Mouse (Mus musculus) ovary, postnatal 14 days (tissue): ENCODE results near the gene Il21.

Experiments used
- DNase-seq: peaks from one replicate; pipeline ENCODE4 v3.0.0; 2022; ENCODE audit warnings: low spot score

Il21 gene

GRCm38 (mm10) chr3:37232586-37233222, at the start of gene Il21:
Il21 (minus strand) TSS chr3:37232636.
- no peak for DNase-seq

- DNase-seq = no peak
Measured at GRCm38 (mm10) chr3:37280871-37281270, 48.4 kb upstream of the Il21 start.

DNA sequence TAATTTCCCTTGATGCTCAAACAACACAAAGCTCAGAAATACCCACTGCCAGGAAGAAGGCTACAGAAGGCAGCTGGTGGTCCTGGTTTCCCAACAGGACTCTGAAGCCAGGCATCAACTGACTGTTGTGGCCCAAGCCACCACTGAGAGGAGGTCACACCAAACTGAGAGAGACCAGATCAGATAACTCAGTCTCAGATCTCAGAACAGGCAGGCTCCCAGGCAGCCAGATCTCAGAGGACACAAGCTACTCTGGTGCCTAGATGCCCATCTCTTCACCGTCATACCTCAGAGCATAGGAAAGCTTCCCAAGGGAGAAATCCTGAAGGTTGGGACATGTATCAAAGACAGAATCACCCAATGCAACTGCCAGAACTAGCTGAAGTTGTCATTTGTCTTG, 47.8 kb upstream of the Il21 start:
- DNase-seq = no peak

DNA sequence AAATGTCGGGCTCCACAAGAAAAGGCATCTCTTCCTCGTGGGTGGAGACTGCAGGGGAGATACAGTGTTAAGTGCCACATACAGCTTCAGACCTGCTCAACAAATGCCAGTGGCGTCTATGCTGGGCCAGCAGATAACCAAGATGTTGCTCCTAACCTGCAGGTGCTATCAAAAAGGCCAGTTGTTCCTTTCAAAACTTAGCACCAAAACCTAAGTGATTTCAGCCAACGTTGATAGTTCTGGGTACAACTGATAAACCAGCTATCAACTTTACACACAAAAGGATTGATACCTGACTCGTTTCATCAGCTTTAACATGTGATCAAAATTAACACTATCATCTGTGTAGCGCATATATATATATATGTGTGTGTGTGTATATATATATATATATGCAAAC, 42.2 kb upstream of the Il21 start:
- no peak for DNase-seq

- no peak for DNase-seq
Measured at GRCm38 (mm10) chr3:37273092-37273491, 40.7 kb upstream of the Il21 start.

GRCm38 (mm10) chr3:37271209-37271608, 38.8 kb upstream of the Il21 start:
- DNase-seq = peak; percentile 18

DNA sequence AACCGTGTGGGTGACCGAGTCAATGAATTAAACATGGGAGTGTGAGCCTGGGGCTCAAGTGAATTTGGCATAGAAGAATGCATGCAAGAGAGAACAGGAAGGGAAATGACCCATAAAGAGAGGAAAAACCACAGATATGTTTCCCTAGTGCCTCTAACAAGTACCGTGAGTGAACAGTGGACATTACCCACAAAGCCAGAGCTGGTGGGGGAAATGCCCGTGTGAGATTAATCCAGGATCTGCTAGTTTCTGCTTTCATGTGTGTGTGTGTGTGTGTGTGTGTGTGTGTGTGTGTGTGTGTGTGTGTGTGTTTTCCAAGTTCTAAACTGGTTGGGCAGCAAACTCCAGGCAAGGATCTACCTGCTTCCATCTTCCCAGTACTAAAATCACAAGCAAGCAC, 37.5 kb upstream of the Il21 start:
- no peak for DNase-seq

DNA sequence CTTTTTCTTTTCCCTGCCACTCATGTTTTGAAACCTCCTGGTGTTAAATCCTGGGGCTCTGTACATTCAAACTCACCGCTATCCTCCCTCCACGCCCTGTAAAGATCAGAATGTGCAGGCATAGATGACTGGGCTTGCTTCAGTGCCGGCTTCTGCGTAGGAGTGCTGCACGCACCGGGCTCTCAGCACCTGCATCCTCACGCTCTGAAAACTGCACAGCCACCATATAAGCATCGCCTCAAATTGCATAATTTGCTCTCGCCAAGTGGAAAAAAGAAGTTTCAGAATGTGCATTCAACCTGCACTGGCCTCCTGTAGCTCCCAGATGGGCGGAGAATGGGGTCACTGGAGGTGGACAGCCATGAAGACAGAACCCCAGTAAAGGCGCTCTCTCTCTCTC, 35.9 kb upstream of the Il21 start:
- DNase-seq = no peak

DNA sequence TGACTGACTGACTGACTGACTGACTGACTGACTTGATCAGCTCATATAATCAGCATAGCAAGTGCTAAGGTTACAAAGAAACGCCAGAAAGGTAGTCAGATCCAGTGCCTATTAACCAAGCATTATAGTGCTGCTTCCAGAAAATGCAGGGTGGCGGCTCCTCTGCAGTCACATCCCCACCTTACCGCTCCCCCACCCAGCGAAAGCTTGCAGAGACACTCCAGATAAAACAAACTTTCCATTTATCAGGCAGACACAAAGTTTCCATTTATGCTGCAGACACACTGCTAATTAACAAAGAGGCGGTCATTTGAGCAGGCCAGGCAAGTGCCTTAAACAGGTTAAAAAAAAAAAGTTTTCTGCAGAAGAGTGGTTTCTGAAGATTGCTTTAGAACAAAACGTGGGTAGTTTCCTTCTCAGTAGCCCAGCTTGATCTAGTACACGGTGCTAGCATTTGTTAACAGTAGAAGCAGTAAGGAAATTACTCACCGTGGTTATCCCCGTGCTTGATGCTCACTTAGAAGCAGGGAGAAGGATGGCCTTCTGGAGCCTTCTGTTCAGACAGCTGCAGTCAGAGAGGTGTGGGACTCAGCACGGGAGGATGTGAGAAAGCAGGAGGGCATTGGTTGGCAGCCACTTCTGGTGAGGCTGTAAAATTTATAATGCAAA, 27.0 kb upstream of the Il21 start:
- DNase-seq = no peak

DNA sequence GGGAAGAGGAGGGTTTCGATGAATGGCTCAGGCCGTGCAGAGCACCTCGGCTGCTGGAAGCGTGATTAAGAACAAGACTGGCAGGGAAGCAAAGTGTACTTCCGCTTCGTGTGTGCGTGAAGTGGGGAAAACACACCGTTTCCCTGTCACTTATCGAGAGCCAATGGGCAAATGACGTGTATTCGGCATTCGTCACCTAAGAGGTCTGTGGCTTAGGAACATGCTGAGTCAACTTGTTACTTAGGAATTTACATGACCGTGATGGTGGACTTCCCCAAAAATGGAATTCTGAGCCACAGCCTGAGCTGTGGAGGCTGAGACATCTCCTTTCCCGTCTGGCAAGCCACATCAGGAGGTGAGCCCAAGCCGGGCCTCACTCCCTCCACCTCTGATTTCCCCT, 25.3 kb upstream of the Il21 start:
- DNase-seq = no peak

DNA sequence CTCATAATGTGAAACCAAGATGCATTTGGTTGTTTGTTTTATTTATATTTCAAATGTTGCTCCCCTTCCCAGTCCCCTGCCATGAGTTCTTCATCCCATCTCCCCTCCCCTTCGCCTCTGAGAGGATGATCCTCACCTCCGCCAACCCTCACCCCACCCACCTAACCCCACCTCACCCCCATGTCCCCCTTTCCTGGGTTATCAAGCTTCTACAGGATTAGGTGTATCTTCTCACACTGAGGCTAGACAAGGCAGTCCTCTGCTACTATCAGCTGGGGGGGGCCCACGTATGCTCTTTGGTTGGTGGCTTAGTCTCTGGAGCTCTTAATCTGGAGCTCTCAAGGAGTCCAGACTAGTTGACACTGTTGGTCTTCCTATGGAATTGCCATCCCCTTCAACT, 18.5 kb upstream of the Il21 start:
- DNase-seq = no peak

DNA sequence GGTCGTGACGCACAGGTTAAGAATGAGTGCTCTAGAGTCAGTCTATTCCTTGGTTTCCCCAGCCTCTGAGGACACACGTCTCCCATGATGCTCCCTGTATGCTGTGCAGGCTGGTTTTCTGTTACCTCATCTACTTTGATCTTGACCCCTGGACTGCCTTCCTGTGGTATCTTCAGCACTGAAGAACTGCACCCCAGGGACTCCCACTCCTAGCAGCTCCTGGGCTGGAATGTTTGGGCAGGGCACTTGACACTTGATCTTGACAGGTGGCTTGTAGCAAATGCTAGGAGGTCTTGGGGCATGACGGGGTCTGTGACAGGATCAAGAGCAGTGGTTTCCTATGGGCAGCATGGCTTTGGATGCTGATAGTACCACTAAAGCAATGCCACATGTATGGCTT, 2.6 kb upstream of the Il21 start:
- no peak for DNase-seq

GRCm38 (mm10) chr3:37231153-37231552, 1.3 kb downstream of the Il21 start:
- DNase-seq = no peak

DNA sequence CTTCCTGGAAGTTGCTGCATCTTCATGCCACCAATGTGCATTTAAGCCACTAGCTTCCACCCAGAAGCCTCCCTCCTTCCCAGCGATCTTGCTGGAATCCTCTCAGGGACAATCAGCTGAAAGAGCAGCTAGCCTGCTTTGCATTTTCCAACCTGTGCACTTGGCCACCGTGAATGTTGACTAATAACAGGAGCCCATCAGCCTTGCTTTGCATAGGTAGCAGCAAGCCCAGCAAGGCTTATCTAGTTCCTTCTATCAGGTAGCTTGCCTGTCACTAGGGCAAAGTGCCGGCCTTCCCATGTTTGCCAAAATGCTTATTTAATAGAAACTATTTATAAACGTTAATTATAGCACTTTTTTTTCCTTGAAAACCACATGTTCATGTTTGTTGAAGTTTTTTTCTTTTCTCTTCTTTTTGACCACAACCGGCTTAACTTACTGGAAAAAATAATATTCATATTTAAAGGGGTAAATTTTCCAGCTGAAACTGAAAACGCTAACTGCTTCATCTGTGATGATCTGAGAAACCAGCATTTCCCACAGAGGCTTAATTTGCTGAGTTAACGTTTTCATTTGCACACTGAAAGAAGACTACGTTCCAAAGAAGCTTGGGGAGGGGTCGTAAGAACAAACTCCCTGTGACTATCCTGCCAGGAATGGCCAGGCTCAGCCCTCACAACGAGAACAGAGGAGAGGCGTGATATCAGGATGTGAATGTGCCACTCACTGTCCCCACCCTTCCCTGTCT, 3.2 kb downstream of the Il21 start:
- no peak for DNase-seq

DNA sequence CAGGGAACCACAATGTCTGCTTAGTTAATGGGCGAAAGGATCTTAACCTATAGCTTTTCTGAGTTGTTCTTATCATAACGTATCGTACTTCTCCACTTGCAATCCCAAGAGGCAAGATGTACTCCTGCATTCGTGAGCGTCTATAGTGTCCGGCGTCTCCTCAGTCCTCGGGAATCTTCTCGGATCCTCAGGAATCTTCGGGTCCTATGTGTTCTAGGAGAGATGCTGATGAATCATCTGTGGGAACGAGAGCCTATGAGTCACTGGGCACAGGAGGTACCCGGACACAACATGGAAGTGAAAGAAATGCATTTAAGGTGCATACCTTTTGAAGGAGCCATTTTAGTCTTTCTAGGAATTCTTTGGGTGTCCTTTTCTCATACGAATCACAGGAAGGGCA, 7.3 kb downstream of the Il21 start:
- no peak for DNase-seq

DNA sequence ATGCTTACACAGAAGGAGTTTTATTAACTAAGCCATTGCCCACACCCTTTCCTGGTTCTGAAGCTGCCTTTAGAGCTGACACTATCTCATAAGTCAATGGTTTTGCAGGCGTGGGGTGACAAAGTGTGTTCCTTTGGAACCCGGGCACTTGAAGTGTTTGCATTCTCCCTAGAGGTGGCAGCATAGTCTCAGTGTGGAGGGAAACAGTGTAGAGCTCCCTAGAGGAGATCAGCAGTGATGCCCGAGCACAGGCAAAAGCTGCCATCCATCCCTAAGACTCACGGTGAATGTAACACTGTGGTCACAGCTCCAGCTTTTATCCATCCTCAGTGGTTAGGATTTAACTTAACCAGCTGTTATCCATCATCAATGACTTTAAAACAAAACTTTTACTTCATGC, 13.4 kb downstream of the Il21 start:
- peak; percentile 22 for DNase-seq

DNA sequence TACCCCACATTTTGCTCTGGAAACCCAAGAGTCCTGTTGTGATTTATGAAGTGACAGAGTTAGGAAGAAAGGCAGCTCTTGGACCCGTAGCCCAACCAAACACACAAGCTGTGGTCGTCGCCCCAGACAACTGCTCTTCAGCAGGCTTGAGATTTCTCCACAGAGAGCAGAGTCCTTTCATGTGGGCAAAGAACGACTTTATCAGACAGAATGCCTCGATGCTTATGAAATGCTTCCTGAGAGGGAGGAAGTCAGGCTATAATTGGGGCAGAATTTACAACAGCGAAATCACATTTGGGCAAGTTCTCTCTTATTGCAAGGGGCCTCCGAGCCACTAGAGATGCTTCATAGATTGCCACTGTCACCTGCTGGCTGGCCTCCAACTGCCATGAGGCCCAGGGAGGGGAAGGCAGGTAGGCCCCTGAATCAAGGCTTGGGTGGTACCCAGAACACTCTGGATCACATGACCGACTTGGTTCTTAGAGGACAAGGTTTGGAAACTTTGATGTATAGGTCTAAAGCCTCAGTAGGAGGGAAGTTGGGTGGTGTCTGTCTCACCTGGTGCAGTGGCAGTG, 27.1 kb downstream of the Il21 start:
- DNase-seq = no peak

DNA sequence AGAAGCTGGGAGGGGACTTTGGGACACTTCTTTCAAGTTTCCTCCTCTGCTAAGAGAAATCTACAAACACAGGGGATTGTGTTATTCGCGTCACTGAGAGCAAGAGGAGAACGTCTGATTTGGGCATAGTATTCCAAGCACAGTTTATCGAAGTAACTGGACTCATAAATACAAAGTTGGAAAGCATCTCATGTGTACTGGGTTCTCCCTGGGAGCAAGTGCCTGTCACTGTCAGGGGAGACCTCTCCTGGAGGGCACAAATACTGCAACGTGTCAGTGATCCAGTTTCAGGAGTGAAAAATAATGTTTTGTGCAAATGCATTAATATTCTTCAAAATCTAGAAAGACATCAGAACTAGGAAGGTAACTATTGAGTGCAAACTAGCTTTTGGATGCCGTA, 27.9 kb downstream of the Il21 start:
- peak; percentile 27 for DNase-seq

GRCm38 (mm10) chr3:37203984-37204428, 28.4 kb downstream of the Il21 start:
- peak; percentile 82 for DNase-seq

DNA sequence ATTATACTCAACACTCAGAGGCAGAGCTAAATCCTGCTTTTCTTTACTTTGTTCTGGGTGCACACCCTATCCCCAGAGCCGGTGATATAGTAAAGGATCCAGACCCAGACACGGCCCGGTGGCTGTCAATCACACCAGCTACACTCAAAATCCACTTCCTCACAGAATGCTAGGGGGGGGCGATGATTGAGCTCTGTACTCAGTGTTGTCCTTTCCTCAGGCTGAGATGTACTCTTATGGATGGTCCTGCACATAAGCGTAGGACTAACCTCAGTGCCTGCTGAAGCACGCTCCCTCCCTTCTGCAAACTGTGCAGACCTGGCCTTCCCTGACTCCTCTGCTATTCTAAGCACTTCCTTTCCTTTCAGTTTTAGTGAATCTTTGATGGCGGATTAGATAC, 29.6 kb downstream of the Il21 start:
- DNase-seq = no peak

- DNase-seq = no peak
Measured at GRCm38 (mm10) chr3:37201122-37201916, 31.1 kb downstream of the Il21 start.

DNA sequence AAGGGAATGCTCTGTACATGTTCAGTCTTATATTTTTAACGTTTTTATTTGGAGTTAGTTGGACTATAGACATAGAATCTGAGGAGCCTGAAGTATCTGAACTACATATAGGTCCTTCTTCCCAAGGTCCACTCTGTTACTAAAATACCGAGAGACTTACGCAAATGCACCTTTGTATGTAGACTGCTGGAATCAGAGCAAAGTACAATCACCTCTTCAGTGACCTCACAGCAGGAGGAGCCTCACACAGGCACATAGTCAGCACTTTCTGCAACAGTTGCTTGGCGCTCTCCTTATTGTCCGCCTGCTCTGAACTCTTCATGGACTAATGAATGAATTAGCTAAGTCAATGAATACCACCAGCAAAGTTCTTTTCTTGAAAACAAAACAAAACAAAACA, 34.1 kb downstream of the Il21 start:
- DNase-seq = no peak
